Comparison of ENCODE assay signal across 14 mouse cellular contexts in the genomic region with DNA sequence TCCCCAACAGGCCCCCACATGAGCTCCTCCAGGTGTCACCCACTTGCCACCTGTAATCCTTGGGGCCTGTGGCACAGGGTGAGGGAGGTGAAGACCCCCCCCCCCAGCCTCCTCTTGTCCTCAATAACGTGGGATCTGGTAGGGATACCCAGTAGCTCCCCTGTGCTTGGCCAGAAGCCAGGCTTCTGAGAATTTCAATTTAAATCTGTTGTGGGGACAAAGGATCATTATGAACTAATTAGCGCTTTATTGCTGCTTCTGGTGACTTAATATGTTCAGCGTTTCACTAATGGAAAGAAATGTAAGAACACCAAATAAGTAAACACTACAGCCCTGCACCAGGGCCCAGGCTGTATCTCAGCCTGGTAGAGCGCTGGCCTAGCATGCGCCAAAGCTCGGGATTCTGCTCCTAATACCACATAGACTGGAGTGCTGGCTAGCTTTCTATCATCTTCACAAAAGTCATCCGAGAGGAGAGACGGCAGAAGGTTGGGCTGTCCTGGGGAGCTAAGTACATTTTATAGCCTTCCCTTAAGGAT. TPM values are rescaled to one million over a fixed set of nuclear protein-coding genes. Genes with fewer than 3 reads are reported as not detected.
DNase-seq lines count a peak whose midpoint lies in the region; ATAC-seq lines count a peak whose summit lies in the region.
"Had no signal": no experiment of that assay in that cellular context is flagged by ENCODE, and none has a peak within 500 bp of the region (broad histone marks: within the 10 kb centered on the region; RNA-seq: fewer than 3 reads in every experiment).

No protein-coding gene starts in this region.

- no peak for ATAC-seq in hindbrain, embryonic 12.5 days (ENCODE audit: low FRiP score)
- ATAC-seq in hindbrain, embryonic 16.5 days: no peak
- no peak for ATAC-seq in embryonic facial prominence, embryonic 13.5 days (ENCODE audit: insufficient number of reproducible peaks, insufficient read depth, low FRiP score, low TSS enrichment, low read depth)
- ATAC-seq in limb, embryonic 13.5 days (ENCODE audit: low FRiP score, low read depth): no peak
- ATAC-seq: intestine, postnatal 0 days had no signal

- no peaks in the 10 kb centered on the region for H3K36me3 ChIP-seq in hindbrain, embryonic 12.5 days
- no peaks in the 10 kb centered on the region for H3K36me3 ChIP-seq in hindbrain, embryonic 16.5 days (ENCODE audit: control insufficient read depth, insufficient read depth, low read length)
- H3K36me3 ChIP-seq in embryonic facial prominence, embryonic 13.5 days: no peaks in the 10 kb centered on the region
- H3K36me3 ChIP-seq in limb, embryonic 13.5 days: no peaks in the 10 kb centered on the region
- H3K36me3 ChIP-seq: limb, embryonic 15.5 days had no signal

- no peak overlapping the region for H3K4me3 ChIP-seq in hindbrain, embryonic 12.5 days
- H3K4me3 ChIP-seq in hindbrain, embryonic 16.5 days (ENCODE audit: low read length): no peak overlapping the region
- no peak overlapping the region for H3K4me3 ChIP-seq in embryonic facial prominence, embryonic 13.5 days
- H3K4me3 ChIP-seq in limb, embryonic 13.5 days: no peak overlapping the region
- H3K4me3 ChIP-seq: limb, embryonic 15.5 days had no signal

- H3K27me3 ChIP-seq in hindbrain, embryonic 12.5 days: peaks cover 14% of the 10 kb centered on the region
- H3K27me3 ChIP-seq in hindbrain, embryonic 16.5 days (replicated peaks; ENCODE audit: control insufficient read depth, insufficient read depth, low read length): no peaks in the 10 kb centered on the region; the same call in 1 of the 2 replicates
- no peaks in the 10 kb centered on the region for H3K27me3 ChIP-seq in embryonic facial prominence, embryonic 13.5 days
- no peaks in the 10 kb centered on the region for H3K27me3 ChIP-seq in limb, embryonic 13.5 days
- H3K27me3 ChIP-seq: limb, embryonic 15.5 days had no signal

- no peak overlapping the region for H3K9ac ChIP-seq in hindbrain, embryonic 12.5 days
- no peak overlapping the region for H3K9ac ChIP-seq in hindbrain, embryonic 16.5 days (ENCODE audit: low read depth, low read length)
- H3K9ac ChIP-seq in embryonic facial prominence, embryonic 13.5 days: no peak overlapping the region
- no peak overlapping the region for H3K9ac ChIP-seq in limb, embryonic 13.5 days
- H3K9ac ChIP-seq: limb, embryonic 15.5 days had no signal

- H3K4me2 ChIP-seq in hindbrain, embryonic 12.5 days (replicated peaks): no peak overlapping the region
- no peak overlapping the region; the same call in 1 of the 2 replicates for H3K4me2 ChIP-seq in hindbrain, embryonic 16.5 days (ENCODE audit: low read length)
- H3K4me2 ChIP-seq in embryonic facial prominence, embryonic 13.5 days: peak overlapping the region; percentile 26
- peak overlapping the region; percentile 50 for H3K4me2 ChIP-seq in limb, embryonic 13.5 days (replicated peaks)

- no peaks in the 10 kb centered on the region for H3K9me3 ChIP-seq in hindbrain, embryonic 12.5 days (replicated peaks)
- H3K9me3 ChIP-seq in hindbrain, embryonic 16.5 days (ENCODE audit: control insufficient read depth, low read length): no peaks in the 10 kb centered on the region
- H3K9me3 ChIP-seq in embryonic facial prominence, embryonic 13.5 days: no peaks in the 10 kb centered on the region
- H3K9me3 ChIP-seq in limb, embryonic 13.5 days: no peaks in the 10 kb centered on the region
- H3K9me3 ChIP-seq: limb, embryonic 15.5 days had no signal

- H3K4me1 ChIP-seq in hindbrain, embryonic 12.5 days: peaks cover 26% of the 10 kb centered on the region
- peaks cover 9% of the 10 kb centered on the region for H3K4me1 ChIP-seq in hindbrain, embryonic 16.5 days (ENCODE audit: control insufficient read depth, insufficient read depth, low read depth, low read length)
- H3K4me1 ChIP-seq in embryonic facial prominence, embryonic 13.5 days: peaks cover 29% of the 10 kb centered on the region
- H3K4me1 ChIP-seq in limb, embryonic 13.5 days: peaks cover 27% of the 10 kb centered on the region

- H3K27ac ChIP-seq in hindbrain, embryonic 12.5 days: peak overlapping the region; percentile 62
- no peak overlapping the region for H3K27ac ChIP-seq in hindbrain, embryonic 16.5 days (ENCODE audit: low read depth, low read length)
- H3K27ac ChIP-seq in embryonic facial prominence, embryonic 13.5 days: no peak overlapping the region
- no peak overlapping the region for H3K27ac ChIP-seq in limb, embryonic 13.5 days
- H3K27ac ChIP-seq: limb, embryonic 15.5 days; macrophage had no signal

- peak; percentile 8 for DNase-seq in MN1 (ENCODE audit: low spot score)
- no peak for DNase-seq in thymus, postnatal 0 days (ENCODE audit: low spot score)
- DNase-seq in lung, postnatal 10 days: no peak
- DNase-seq: adrenal gland, postnatal 36 days; cerebellum, adult 11 months; heart, postnatal 10 days; lung, adult 18-20 months had no signal

- WGBS in hindbrain, embryonic 12.5 days: 68% methylated on average over 8 of the region's 8 CpGs
- 48% methylated on average over 8 of the region's 8 CpGs for WGBS in hindbrain, embryonic 16.5 days
- 69% methylated on average over 8 of the region's 8 CpGs for WGBS in embryonic facial prominence, embryonic 13.5 days
- 44% methylated on average over 8 of the region's 8 CpGs for WGBS in limb, embryonic 13.5 days

RNA-seq across cellular contexts. Expression of gene Bcl7a, which starts 43.1 kb away (rescaled TPM):
- 56.6 and 59.9 TPM in 2 replicates for polyA plus RNA-seq in hindbrain, embryonic 12.5 days (2016; fragmentation: Nextera tagmentation; extraction: Ambion mirVana)
- 31.1 and 36.7 TPM in 2 replicates for polyA plus RNA-seq in hindbrain, embryonic 16.5 days (2015; fragmentation: Nextera tagmentation; extraction: Ambion mirVana)
- 37.5 and 41.0 TPM in 2 replicates for polyA plus RNA-seq in embryonic facial prominence, embryonic 13.5 days (2015; fragmentation: Nextera tagmentation; extraction: Ambion mirVana)
- polyA plus RNA-seq in limb, embryonic 13.5 days (2015; fragmentation: Nextera tagmentation; extraction: Ambion mirVana): 31.2 and 33.1 TPM in 2 replicates
- polyA plus RNA-seq in thymus, postnatal 0 days (2015; fragmentation: Nextera tagmentation; extraction: Ambion mirVana): 17.6 and 21.5 TPM in 2 replicates

RNA-seq across cellular contexts. Expression of gene Wdr66, which starts 48.7 kb away (rescaled TPM):
- polyA plus RNA-seq in hindbrain, embryonic 12.5 days (2016; fragmentation: Nextera tagmentation; extraction: Ambion mirVana): 3.7 and 6.0 TPM in 2 replicates
- polyA plus RNA-seq in hindbrain, embryonic 16.5 days (2015; fragmentation: Nextera tagmentation; extraction: Ambion mirVana): 1.1 and 1.4 TPM in 2 replicates
- 1.4 and 1.7 TPM in 2 replicates for polyA plus RNA-seq in embryonic facial prominence, embryonic 13.5 days (2015; fragmentation: Nextera tagmentation; extraction: Ambion mirVana)
- 0.61 and 1.1 TPM in 2 replicates for polyA plus RNA-seq in limb, embryonic 13.5 days (2015; fragmentation: Nextera tagmentation; extraction: Ambion mirVana)
- 0.36 and 0.56 TPM in 2 replicates for polyA plus RNA-seq in thymus, postnatal 0 days (2015; fragmentation: Nextera tagmentation; extraction: Ambion mirVana)

Comparison
In these comparisons a context has a peak if more than half of its experiments do, and no peak if none do; other contexts are left out.
1. H3K4me2 ChIP-seq: peak in embryonic facial prominence, embryonic 13.5 days (single experiment) and limb, embryonic 13.5 days (single experiment); none in hindbrain, embryonic 12.5 days (single experiment) and hindbrain, embryonic 16.5 days (single experiment).